Mouse (Mus musculus) erythroblast, embryonic 14.5 days (primary cell): Measurements from ENCODE around the gene Kcnn4.

Experiments used
- GATA1 ChIP-seq: IDR thresholded peaks from 2 replicates; pipeline ENCODE4 v1.6.1; 2012; ENCODE audit warnings: low read length, inconsistent platforms, mixed read lengths
- TAL1 ChIP-seq: IDR thresholded peaks from 3 replicates; pipeline ENCODE4 v1.6.1; 2012; ENCODE audit warnings: low read length, inconsistent platforms, mixed read lengths

GRCm38 (mm10) chr7:24365258-24366014 is 4.6 kb upstream of the Kcnn4 start:
- TF ChIP-seq GATA1 (no peak), TAL1 (no peak)
